Mouse (Mus musculus) left cerebral cortex, adult 2 months (tissue): ENCODE data around the gene Slc7a11. TPM values are rescaled to one million over a fixed set of nuclear protein-coding genes. Genes with fewer than 3 reads are reported as not detected.
A peak's percentile ranks its signal among the peaks of the same experiment; 100 is the strongest.

Experiments
- DNase-seq, 2 experiments: peaks; one replicate each; pipeline ENCODE4 v3.0.0; 2021 to 2022; ENCODE audit warnings: low spot score in 2 of 2, mixed read lengths in 1 of 2; ENCODE audit errors: extremely low spot score in 1 of 2
- H3K27ac ChIP-seq: fragments of 200-600 bp; 2 replicates; pipeline ENCODE4 v1.8.1; 2022
- H3K4me3 ChIP-seq: fragments of 200-600 bp; 2 replicates; pipeline ENCODE4 v1.8.1; 2022
- CTCF ChIP-seq: fragments of 200-600 bp; IDR thresholded peaks from 2 replicates; pipeline ENCODE4 v1.8.1; 2022; ENCODE audit warnings: antibody characterized with exemption, mild to moderate bottlenecking, moderate library complexity
- intact Hi-C: fragments of 180-260 bp; cut with DNase I; formaldehyde crosslinking; loops from one replicate; pipeline ENCODE4 v1.15.1; 2025
- total RNA-seq, 2 experiments: library from RNA; stranded (reverse); gene quantifications; 2 replicates each; pipeline ENCODE4 v1.2.3; 2021

Slc7a11 gene
- total RNA-seq, 2 experiments from 2014 or later, result 23.9 to 25.7 TPM

GRCm38 (mm10) chr3:50388288-50388687 lies 55.1 kb downstream of the Slc7a11 start:
- no peak for TF ChIP-seq CTCF
- intact Hi-C loops, result no loop called here
- no peak for DNase-seq
- H3K4me3 ChIP-seq, result no peak overlapping the region
- no peak overlapping the region for H3K27ac ChIP-seq

DNA sequence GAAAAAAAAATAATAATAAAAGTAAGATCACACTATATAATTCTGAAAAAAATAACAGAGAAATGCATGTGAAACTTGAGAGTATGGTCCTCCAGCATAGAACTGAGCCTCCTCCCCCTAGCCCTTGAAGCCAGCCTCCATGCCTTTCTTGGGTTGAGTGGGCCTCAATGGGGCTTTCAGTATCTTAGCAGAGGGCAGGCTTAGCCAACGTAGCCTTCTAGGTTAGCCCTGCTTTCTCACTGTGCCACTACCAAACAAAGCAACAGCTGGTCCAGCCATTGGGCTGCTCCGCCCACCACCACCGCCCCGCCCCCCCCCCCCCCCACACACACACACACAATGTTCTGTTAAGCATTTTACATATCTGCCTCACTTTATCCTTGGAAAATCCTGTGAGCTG lies 56.1 kb downstream of the Slc7a11 start:
- DNase-seq, result no peak
- intact Hi-C loops, result no loop called here
- Histone ChIP-seq H3K27ac (no peak overlapping the region), H3K4me3 (no peak overlapping the region)
- TF ChIP-seq CTCF, result no peak

GRCm38 (mm10) chr3:50386561-50387221 lies 56.7 kb downstream of the Slc7a11 start:
- intact Hi-C loops, result no loop called here
- no peak for TF ChIP-seq CTCF
- DNase-seq, result no peak
- Histone ChIP-seq H3K4me3 (no peak overlapping the region), H3K27ac (no peak overlapping the region)

GRCm38 (mm10) chr3:50386066-50386465 lies 57.3 kb downstream of the Slc7a11 start:
- DNase-seq, result no peak
- intact Hi-C loops, result no loop called here
- H3K4me3 ChIP-seq, result no peak overlapping the region
- TF ChIP-seq CTCF, result no peak
- H3K27ac ChIP-seq, result no peak overlapping the region

GRCm38 (mm10) chr3:50382729-50383128 lies 60.7 kb downstream of the Slc7a11 start:
- Histone ChIP-seq H3K27ac (no peak overlapping the region), H3K4me3 (no peak overlapping the region)
- no peak for DNase-seq
- TF ChIP-seq CTCF, result peak; percentile 12
- intact Hi-C loops, result loop anchor here (5.0 kb wide), 4 partner anchors 60 to 1290 kb away; partner anchors contain the start of gene Slc7a11

DNA sequence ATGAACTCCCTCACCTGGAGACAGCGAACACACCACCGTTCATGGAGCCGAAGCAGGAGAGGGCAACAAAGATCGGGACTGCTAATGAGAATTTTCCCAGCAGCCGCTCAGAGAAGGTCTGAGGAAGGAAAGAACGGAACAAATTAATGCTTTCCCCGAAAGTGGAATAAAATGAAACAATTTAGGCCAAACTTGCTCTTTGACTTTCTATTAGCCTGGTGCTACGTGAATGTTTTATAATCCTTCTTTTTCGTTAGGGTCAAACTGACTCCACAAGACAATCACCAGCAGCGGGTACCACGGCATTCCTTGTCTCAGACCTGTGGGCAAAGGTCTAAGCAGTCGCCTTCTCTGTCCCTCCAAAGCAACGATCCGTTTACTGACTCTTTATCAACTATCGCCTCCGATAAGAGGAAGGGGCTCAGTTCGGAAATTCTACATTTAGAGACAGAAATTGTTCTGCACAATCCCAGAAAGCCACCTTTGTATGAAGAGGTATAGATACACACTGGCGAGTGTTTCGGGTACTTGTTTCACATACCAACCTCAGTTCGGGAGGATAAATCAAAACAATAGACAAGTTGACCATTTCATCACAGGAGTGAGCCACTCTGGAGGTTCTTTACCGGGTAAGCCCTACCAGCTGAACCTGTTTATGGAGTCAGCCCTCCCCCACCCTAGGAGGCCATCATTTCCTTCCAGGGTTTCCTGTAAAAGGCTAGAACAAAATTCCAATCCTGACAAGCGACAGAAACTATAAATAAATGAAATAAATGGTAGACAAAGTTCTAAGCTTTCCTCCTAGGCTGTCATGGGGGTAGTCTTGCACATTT lies 61.3 kb downstream of the Slc7a11 start:
- TF ChIP-seq CTCF, result no peak
- intact Hi-C loops, result loop anchor here (1.0 to 5.0 kb wide), 6 partner anchors 60 to 1290 kb away; partner anchors contain the start of gene Slc7a11
- peak overlapping the region; percentile 36; the same call in 1 of the 2 replicates for H3K27ac ChIP-seq
- DNase-seq, result no peak
- H3K4me3 ChIP-seq, result peak overlapping the region; percentile 41

DNA sequence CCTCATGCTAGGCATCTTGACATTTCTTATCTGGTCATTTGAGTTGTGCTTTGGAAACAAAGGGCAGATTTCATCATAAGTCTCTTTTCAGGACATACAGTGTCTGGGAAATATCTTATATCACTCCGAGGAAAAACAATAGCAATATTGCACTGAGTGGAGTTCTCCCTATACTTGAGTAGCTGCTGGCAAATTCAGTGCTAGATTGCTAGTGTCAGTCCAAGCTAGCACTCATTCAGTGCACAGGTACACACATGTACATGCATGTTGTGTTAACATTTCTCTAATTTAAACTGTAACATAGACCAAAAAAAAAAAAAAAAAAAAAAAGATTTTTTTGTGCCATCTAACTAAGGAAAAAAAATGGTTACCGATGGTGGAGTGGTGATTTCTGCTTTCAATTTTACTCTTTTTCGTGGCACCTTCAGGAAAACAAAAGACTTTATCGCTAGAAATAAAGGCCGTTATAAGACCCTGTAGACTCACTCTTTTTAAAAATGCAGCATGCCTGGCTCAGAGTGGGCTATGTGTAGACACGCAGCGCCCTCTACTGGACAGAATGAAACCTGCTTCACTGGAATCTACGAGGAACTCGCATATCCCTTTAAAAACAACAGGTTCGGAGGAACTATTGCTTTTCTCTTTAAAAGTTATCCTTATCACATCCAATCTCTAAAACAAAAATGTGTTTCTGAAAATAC lies 62.1 kb downstream of the Slc7a11 start:
- TF ChIP-seq CTCF, result peak; percentile 93
- peak overlapping the region; percentile 41 for H3K4me3 ChIP-seq
- DNase-seq, result peak; percentile 84 to 87
- H3K27ac ChIP-seq, result peak overlapping the region; percentile 36; the same call in 1 of the 2 replicates
- intact Hi-C loops, result loop anchor here (1.0 to 5.0 kb wide), 6 partner anchors 61 to 1289 kb away; partner anchors contain the start of gene Slc7a11

DNA sequence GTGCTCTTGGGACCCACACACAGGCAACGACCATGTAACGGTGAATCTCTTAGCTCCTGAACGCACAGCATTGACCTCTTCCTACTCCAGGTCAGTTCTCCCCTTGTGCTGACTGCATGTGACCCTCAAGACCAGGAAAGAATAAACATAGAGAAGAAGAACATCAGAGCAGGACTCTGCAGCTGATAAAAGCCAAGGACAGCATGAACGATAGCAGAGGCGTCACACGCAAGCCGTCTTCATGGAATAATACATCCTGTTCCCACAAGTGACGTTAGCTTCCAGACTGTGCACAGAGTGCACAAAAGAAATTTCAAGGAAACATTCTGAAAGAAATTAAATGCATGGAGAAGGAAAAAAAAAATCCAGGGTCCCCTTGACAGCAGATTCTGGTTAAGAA lies 63.5 kb downstream of the Slc7a11 start:
- Histone ChIP-seq H3K27ac (no peak overlapping the region), H3K4me3 (no peak overlapping the region)
- DNase-seq, result no peak
- intact Hi-C loops, result loop anchor here (5.0 kb wide), 5 partner anchors 58 to 1288 kb away; partner anchors contain the start of gene Slc7a11
- TF ChIP-seq CTCF, result no peak

DNA sequence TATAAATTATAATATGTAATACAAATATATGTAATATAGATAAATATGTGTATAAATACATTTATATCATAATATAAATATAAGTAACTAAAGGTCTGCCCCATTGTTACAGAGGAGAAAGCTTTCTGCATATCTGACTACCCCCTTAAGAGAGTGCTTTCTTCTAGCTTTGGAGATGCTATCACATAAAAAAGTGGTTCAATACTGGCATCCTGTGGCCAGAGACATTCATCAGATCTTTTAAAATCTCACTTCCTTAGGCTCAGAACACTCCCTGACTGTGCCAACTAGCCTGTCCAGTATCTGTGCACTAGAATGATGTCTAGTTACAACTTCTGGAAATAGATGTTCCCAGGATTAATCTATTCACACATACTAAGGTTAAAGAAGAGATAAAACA lies 67.9 kb downstream of the Slc7a11 start:
- no peak; the same call in 1 of the 2 replicates for TF ChIP-seq CTCF
- H3K4me3 ChIP-seq, result no peak overlapping the region
- DNase-seq, result no peak
- no peak overlapping the region for H3K27ac ChIP-seq
- intact Hi-C loops, result loop anchor here (5.0 kb wide), 1 partner anchor 53 kb away; no protein-coding TSS in a partner anchor

GRCm38 (mm10) chr3:50369791-50370190 lies 73.6 kb downstream of the Slc7a11 start:
- DNase-seq, result no peak
- TF ChIP-seq CTCF, result no peak
- Histone ChIP-seq H3K27ac (no peak overlapping the region), H3K4me3 (no peak overlapping the region)
- intact Hi-C loops, result no loop called here

GRCm38 (mm10) chr3:50367175-50367574 lies 76.2 kb downstream of the Slc7a11 start:
- Histone ChIP-seq H3K4me3 (no peak overlapping the region), H3K27ac (no peak overlapping the region)
- no peak for TF ChIP-seq CTCF
- intact Hi-C loops, result no loop called here
- DNase-seq, result no peak
